Mouse (Mus musculus) megakaryocyte, embryonic 14.5 days (primary cell): ENCODE measurements around the gene Mbd3.

ENCODE experiments used
- FLI1 ChIP-seq: IDR thresholded peaks from 2 replicates; pipeline ENCODE4 v1.6.1; 2012; ENCODE audit warnings: low read length, inconsistent platforms, mixed read lengths
- GATA1 ChIP-seq: IDR thresholded peaks from 3 replicates; pipeline ENCODE4 v1.6.1; 2012; ENCODE audit warnings: mixed read lengths, low read length, inconsistent platforms, borderline replicate concordance

DNA sequence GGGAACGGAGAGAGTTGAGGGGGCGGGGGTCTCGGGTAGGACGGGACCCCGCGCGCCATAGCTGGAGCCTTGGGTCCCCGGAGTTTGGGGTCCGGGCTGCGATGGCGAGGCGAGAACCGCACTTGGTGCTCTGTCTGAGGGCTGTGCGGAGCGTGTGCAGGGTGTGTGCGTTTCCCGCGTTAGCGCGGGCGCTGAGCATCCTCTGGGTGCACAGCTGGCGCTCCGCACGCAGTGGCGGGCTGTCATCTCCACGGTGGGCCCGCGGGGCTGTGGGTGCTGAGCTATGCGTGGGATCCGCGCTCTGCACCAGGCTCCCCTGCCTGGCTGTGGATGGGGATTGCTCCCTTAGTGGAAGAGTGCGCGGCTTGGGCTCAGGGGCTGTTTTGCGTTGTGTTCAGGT, 42.6 kb downstream of the Mbd3 start:
- no peak for TF ChIP-seq GATA1
- no peak for TF ChIP-seq FLI1
